Mouse (Mus musculus) CH12.LX (cell line): ENCODE measurements around the gene Gm45808. TPM values are rescaled to one million over a fixed set of nuclear protein-coding genes. Genes with fewer than 3 reads are reported as not detected.

Experiments used
- DNase-seq: peaks from one replicate; pipeline ENCODE4 v3.0.0-alpha.2; 2013; ENCODE audit errors: extremely low read depth
- H3K27ac ChIP-seq: 2 replicates; pipeline ENCODE4 v1.5.1; 2012; ENCODE audit warnings: low read depth, mild to moderate bottlenecking, control low read depth, moderate library complexity; ENCODE audit not compliant: insufficient read depth
- H3K27me3 ChIP-seq: replicated peaks from 2 replicates; pipeline ENCODE3; 2012; ENCODE audit warnings: inconsistent platforms
- H3K36me3 ChIP-seq, 2 experiments: replicated peaks in 1 of 2; 2 replicates each; pipeline versions ENCODE3 to v1.6.1; 2012; ENCODE audit warnings: inconsistent platforms in 1 of 2, low read length in 1 of 2, mild to moderate bottlenecking in 1 of 2, mixed read lengths in 1 of 2, moderate library complexity in 1 of 2; ENCODE audit not compliant: control insufficient read depth in 1 of 2, insufficient read depth in 1 of 2
- H3K4me1 ChIP-seq, 2 experiments: 2 replicates each; pipeline ENCODE4 v1.6.1; 2012; ENCODE audit warnings: inconsistent platforms in 1 of 2, moderate library complexity in 1 of 2; ENCODE audit not compliant: insufficient read depth in 2 of 2, control insufficient read depth in 1 of 2
- H3K4me2 ChIP-seq: 2 replicates; pipeline ENCODE4 v1.6.1; 2012; ENCODE audit warnings: low read depth, mild to moderate bottlenecking, control low read depth; ENCODE audit not compliant: poor library complexity, insufficient read depth, severe bottlenecking
- H3K4me3 ChIP-seq, 3 experiments: fragments of 150-350 bp in 1 of 3; sonication (generic) in 1 of 3; replicated peaks in 1 of 3; 2 replicates each; pipeline versions ENCODE3 to v1.5.1; 2011 to 2012; ENCODE audit warnings: low read depth in 2 of 3, low read length in 2 of 3, mild to moderate bottlenecking in 2 of 3, moderate library complexity in 2 of 3, control low read depth in 1 of 3, improper control_type of control experiment in 1 of 3, inconsistent platforms in 1 of 3, mixed read lengths in 1 of 3; ENCODE audit not compliant: poor library complexity in 1 of 3
- H3K79me2 ChIP-seq: replicated peaks from 2 replicates; pipeline ENCODE4 v1.6.1; 2012; ENCODE audit warnings: mild to moderate bottlenecking, moderate library complexity; ENCODE audit not compliant: control insufficient read depth, poor library complexity, insufficient read depth, severe bottlenecking; ENCODE audit errors: extremely low read depth
- H3K9ac ChIP-seq: 2 replicates; pipeline ENCODE4 v1.6.1; 2012; ENCODE audit warnings: low read depth, mild to moderate bottlenecking, control low read depth, moderate library complexity; ENCODE audit not compliant: insufficient read depth
- H3K9me3 ChIP-seq: replicated peaks from 2 replicates; pipeline ENCODE3; 2012; ENCODE audit warnings: low read length, inconsistent platforms, mixed read lengths
- CTCF ChIP-seq, 2 experiments: IDR thresholded peaks in 1 of 2; conservative IDR thresholded peaks in 1 of 2; 2 replicates each; pipeline ENCODE4 v1.5.1; 2011 to 2012; ENCODE audit warnings: low read depth in 2 of 2, low read length in 2 of 2, improper control_type of control experiment in 1 of 2, inconsistent platforms in 1 of 2, mild to moderate bottlenecking in 1 of 2, moderate library complexity in 1 of 2
- EP300 ChIP-seq: IDR thresholded peaks from 2 replicates; pipeline ENCODE4 v1.6.1; 2011; ENCODE audit warnings: low read length, improper control_type of control experiment
- ETS1 ChIP-seq: conservative IDR thresholded peaks from 2 replicates; pipeline ENCODE4 v1.6.1; 2012; ENCODE audit warnings: low read depth, mild to moderate bottlenecking, inconsistent platforms, low read length, improper control_type of control experiment, moderate library complexity
- GABPA ChIP-seq: IDR thresholded peaks from 2 replicates; pipeline ENCODE4 v1.6.1; 2012; ENCODE audit warnings: low read depth, low read length, improper control_type of control experiment, inconsistent platforms; ENCODE audit not compliant: insufficient replicate concordance
- IRF4 ChIP-seq: IDR thresholded peaks from 2 replicates; pipeline ENCODE4 v1.6.1; 2014; ENCODE audit warnings: low read depth, mild to moderate bottlenecking, inconsistent platforms, low read length, improper control_type of control experiment
- JUND ChIP-seq: conservative IDR thresholded peaks from 2 replicates; pipeline ENCODE4 v1.6.1; 2011; ENCODE audit warnings: low read depth, low read length, improper control_type of control experiment
- KAT2A ChIP-seq: IDR thresholded peaks from 2 replicates; pipeline ENCODE4 v1.6.1; 2012; ENCODE audit warnings: low read length, improper control_type of control experiment, inconsistent platforms; ENCODE audit not compliant: insufficient replicate concordance
- MAX ChIP-seq: IDR thresholded peaks from 2 replicates; pipeline ENCODE4 v1.6.1; 2011; ENCODE audit warnings: low read length, improper control_type of control experiment
- MEF2A ChIP-seq: IDR thresholded peaks from 2 replicates; pipeline ENCODE4 v1.6.1; 2014; ENCODE audit warnings: low read depth, mild to moderate bottlenecking, inconsistent platforms, low read length, improper control_type of control experiment, borderline replicate concordance
- MYC ChIP-seq: IDR thresholded peaks from 2 replicates; pipeline ENCODE4 v1.6.1; 2011; ENCODE audit warnings: low read depth, mild to moderate bottlenecking, improper control_type of control experiment, low read length
- NRF1 ChIP-seq: IDR thresholded peaks from 2 replicates; pipeline ENCODE4 v1.6.1; 2014; ENCODE audit warnings: low read depth, mild to moderate bottlenecking, inconsistent platforms, low read length, improper control_type of control experiment, moderate library complexity
- POLR2A ChIP-seq: IDR thresholded peaks from 2 replicates; pipeline ENCODE4 v1.6.1; 2011; ENCODE audit warnings: low read depth, mild to moderate bottlenecking, improper control_type of control experiment, low read length
- TBP ChIP-seq: conservative IDR thresholded peaks from 2 replicates; pipeline ENCODE4 v1.6.1; 2011; ENCODE audit warnings: low read depth, low read length, improper control_type of control experiment
- TCF12 ChIP-seq: IDR thresholded peaks from 2 replicates; pipeline ENCODE4 v1.6.1; 2014; ENCODE audit warnings: low read depth, mild to moderate bottlenecking, inconsistent platforms, low read length, improper control_type of control experiment
- UBTF ChIP-seq: IDR thresholded peaks from 2 replicates; pipeline ENCODE4 v1.6.1; 2012; ENCODE audit warnings: low read depth, mild to moderate bottlenecking, inconsistent platforms, low read length, improper control_type of control experiment, moderate library complexity
- USF1 ChIP-seq: IDR thresholded peaks from 2 replicates; pipeline ENCODE4 v1.6.1; 2014; ENCODE audit warnings: low read depth, mild to moderate bottlenecking, inconsistent platforms, low read length, improper control_type of control experiment
- ZKSCAN1 ChIP-seq: IDR thresholded peaks from 2 replicates; pipeline ENCODE4 v1.6.1; 2012; ENCODE audit warnings: low read depth, inconsistent platforms, low read length, improper control_type of control experiment, borderline replicate concordance
- dilution Hi-C: fragments of 300-500 bp; cut with MboI; formaldehyde crosslinking; loops from 2 replicates; pipeline ENCODE4 v1.14.3; 2020; ENCODE audit warnings: low sequenced_read_pairs; ENCODE audit not compliant: extremely low pct_unique_long_range_greater_than_20kb, extremely low pct_ligation_motif_present
- in situ Hi-C: fragments of 300-500 bp; cut with MboI; formaldehyde crosslinking; loops from 3 replicates; pipeline ENCODE4 v1.14.3; 2019; ENCODE audit warnings: low sequenced_read_pairs, low pct_ligation_motif_present, low pct_unique_long_range_greater_than_20kb, mixed read lengths
- polyA plus RNA-seq: library from polyadenylated mRNA; unstranded; fragments of >175 nt; gene quantifications from 2 replicates; pipeline ENCODE4 v1.2.1, GENCODE M21; 2012; ENCODE audit warnings: low read depth; ENCODE audit not compliant: insufficient read length
- total RNA-seq, 2 experiments: library from RNA; depleted of rRNA; stranded (reverse); fragments of 300-350 nt in 1 of 2; fragments of >200 nt in 1 of 2; gene quantifications; 2 replicates each; pipeline ENCODE4 v1.2.3; 2012 to 2014

The Gm45808 gene
- total and polyA plus RNA-seq, 3 experiments: 0.85 to 5.0 TPM; not detected in 1

DNA sequence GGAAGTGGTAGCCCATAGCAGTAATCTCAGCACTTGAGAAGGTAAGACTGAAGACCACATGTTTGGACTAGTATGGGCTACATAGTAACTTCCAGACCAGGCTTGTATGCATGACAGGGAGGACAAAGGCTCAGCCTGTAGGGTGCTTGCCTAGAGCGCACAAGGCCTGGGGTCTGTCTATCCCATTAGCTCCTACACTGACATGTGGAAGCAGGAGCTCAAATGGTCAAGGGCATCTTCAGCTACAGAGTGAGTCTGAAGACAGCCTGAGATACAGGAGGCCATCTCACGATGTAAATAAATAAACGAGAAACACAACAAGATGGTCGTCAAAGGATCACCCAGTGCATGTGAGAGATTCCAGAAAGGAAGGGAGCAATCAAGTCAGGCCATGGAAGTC is 24.3 kb downstream of the Gm45808 start:
- Histone ChIP-seq H3K9me3 (no peaks in the 10 kb centered on the region), H3K79me2 (peaks cover 48% of the 10 kb centered on the region), H3K36me3 (peaks cover 37 to 53% of the 10 kb centered on the region in 2 experiments), H3K4me1 (peaks cover 16 to 43% of the 10 kb centered on the region in 2 experiments), H3K9ac (no peak overlapping the region), H3K4me3 (no peak overlapping the region), H3K4me2 (no peak overlapping the region)
- in situ Hi-C loops (loop anchor here (10.0 kb wide), 1 partner anchor 222 kb away; the partner anchor contains the start of gene Ntn5), dilution Hi-C loops (no loop called here)
- TF ChIP-seq MEF2A: no peak
- no peak for TF ChIP-seq GABPA
- no peak for TF ChIP-seq USF1
- TF ChIP-seq IRF4: no peak
- no peak for TF ChIP-seq UBTF
- no peak for TF ChIP-seq POLR2A
- TF ChIP-seq JUND: no peak
- no peak for TF ChIP-seq MYC
- no peak for TF ChIP-seq EP300
- no peak for TF ChIP-seq MAX
- no peak for TF ChIP-seq KAT2A
- no peak for TF ChIP-seq ZKSCAN1
- no peak for TF ChIP-seq TBP
- TF ChIP-seq ETS1: no peak
- no peak for TF ChIP-seq NRF1
- TF ChIP-seq, all 38 proteins: peak for 0
- H3K27me3 ChIP-seq: no peaks in the 10 kb centered on the region
- no peak for DNase-seq
- H3K27ac ChIP-seq: peak overlapping the region; percentile 47

DNA sequence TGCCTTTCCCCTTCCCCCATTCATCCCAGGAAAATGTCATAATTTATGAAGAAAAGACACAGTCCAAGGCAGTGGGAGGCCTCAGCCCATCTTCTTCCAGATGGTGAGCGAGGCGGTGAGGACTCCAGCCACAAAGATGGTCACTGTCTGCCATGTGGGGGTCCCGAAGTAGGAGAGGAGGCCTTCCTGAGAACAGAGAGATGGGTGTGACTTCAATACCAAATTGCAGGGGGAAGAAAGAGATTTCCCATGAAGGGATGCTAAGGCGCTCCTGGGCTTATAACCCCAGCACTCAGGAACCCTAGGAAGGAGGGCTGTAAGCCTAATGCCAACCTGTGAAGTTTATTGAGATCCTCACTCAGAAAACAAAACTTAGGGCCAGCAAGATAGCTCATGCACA is 24.8 kb downstream of the Gm45808 start:
- H3K79me2 ChIP-seq: peaks cover 49% of the 10 kb centered on the region
- H3K4me2 ChIP-seq: no peak overlapping the region
- peaks cover 16 to 44% of the 10 kb centered on the region in 2 experiments for H3K4me1 ChIP-seq
- in situ Hi-C loops: loop anchor here (10.0 kb wide), 1 partner anchor 223 kb away; the partner anchor contains the start of gene Ntn5
- H3K27me3 ChIP-seq: no peaks in the 10 kb centered on the region
- H3K4me3 ChIP-seq: no peak overlapping the region
- peaks cover 39 to 57% of the 10 kb centered on the region in 2 experiments for H3K36me3 ChIP-seq
- no peak for DNase-seq
- TF ChIP-seq CTCF (conservative IDR thresholded peaks at IDR 0.05 in 1 of 2, IDR thresholded peaks at IDR 0.05 in 1 of 2; ENCODE audit: low read depth in 2 of 2, low read length in 2 of 2): no peak
- peak; percentile 6; the same call in 1 of the 2 replicates for TF ChIP-seq POLR2A
- no peak for TF ChIP-seq TCF12
- dilution Hi-C loops: no loop called here
- H3K27ac ChIP-seq: no peak overlapping the region
- no peak overlapping the region for H3K9ac ChIP-seq
- no peaks in the 10 kb centered on the region for H3K9me3 ChIP-seq
